Mouse (Mus musculus) left cerebral cortex, postnatal 10 days (tissue): ENCODE measurements at regions not wholly inside any gene's neighbourhood (a gene's known extent, or its start where the extent isn't known, plus 50 kb on each side); places are given as distances from the start of the nearest gene placed in this dataset.

Source experiments
- DNase-seq, 2 experiments: peaks; one replicate each; pipeline ENCODE4 v3.0.0; 2021 to 2022; ENCODE audit warnings: low spot score in 2 of 2, mixed read lengths in 1 of 2; ENCODE audit errors: extremely low spot score in 1 of 2
- intact Hi-C: fragments of 180-260 bp; cut with DNase I; formaldehyde crosslinking; loops from one replicate; pipeline ENCODE4 v1.15.1; 2025

DNA sequence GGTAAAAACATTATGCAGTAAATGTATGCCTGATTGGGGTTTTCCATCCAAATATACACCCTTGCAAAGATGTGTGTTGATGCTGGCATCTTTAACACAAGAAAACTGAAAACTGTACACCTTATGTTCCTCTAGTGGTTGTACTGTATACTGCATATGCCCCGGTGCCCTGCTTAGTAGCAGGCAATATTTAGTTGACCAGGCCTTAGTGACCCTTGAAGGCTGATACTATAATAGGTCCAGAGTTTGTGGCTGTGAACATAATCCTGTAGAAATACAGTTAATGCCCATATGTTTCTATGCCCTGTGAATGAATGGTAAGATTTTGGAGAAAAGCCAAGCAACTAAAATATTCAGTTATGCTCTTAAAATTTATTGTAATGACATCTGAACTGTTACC lies 690.7 kb downstream of the Pkhd1 start:
- DNase-seq: no peak
- intact Hi-C loops: no loop called here

DNA sequence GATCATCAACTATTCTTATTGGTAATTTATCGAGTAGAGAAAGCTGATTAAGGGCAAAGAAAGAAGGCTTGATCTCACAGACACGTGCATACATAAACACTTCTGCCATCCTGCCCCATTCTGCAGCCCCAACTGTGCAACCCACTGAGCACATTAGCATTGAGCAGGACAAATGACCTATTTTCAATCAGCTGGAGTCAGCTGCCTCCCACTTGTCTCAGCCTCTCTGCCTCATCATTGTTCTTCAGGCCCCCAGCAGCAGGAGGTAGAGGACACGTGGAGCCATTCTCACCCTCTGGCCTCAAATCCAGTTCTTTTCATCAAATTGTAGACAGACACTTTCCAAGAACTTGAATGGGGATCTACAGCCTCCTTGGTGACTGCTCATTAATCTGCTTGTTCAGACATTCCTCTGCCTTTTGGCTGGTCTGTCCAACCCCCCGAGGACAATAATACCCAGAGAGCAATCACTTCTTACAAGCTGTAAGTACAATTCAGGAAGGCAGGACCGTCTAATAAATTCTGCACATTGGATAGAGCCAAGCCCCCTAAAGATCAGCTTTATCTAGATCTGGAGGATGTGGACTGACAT lies 690.0 kb downstream of the Pkhd1 start:
- intact Hi-C loops: no loop called here
- DNase-seq: no peak

DNA sequence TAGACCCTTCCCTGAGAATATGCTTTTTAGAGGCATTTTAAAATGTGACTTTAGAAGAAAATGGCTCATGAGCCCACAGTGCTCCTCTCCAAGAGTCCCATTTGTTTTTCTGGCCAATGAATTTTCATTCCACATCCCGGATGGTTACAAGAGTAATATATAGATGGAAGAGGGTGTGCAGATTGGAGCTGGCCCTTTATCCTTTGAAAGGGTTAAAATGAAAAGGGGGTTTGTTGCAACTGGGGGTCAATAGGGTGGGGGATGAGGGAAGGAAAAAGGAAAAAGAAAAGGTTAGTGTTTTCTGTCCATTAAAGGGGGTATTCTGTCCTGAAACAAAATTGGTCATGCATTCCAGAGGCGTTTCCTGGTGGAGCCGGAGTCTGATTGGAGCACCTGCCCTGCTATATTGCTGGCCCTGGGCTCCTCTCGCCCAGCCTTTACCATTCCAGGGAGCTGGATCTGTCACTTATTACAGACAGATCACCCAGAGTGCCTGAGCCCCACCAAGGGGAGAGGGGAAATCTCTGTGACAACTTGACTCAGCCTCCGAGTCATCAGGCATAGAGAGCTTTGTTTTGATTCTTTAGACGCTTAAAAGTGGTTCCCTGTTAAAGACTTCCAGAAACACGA lies 666.7 kb downstream of the Pkhd1 start:
- DNase-seq: no peak
- intact Hi-C loops: no loop called here

DNA sequence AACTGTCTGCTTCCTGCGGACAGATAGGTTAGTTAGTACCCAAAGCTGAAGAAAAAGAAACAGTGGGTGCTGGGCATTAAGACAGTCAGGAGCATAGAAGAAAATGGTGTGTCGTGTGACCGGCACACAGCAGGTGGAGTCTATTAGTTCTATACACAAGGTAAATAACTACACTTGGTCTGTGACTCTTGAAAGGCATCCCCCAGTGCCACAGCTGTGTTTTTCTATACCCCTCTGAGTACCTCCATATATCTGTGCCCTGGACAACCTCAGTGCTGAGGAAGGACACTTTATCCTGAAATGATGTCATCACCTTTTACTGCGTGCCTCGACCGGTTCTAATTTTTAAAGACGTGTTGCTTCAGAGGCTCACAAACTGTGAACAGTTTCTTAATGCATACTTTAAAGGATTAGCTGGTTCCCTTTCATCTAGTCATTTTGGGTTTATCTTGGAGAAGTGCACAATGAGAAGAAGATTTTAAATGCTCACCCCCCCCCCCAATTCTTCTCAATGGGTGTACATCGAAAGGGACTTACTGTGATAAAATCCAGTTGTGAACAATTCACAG lies 666.1 kb downstream of the Pkhd1 start:
- intact Hi-C loops: no loop called here
- no peak for DNase-seq

DNA sequence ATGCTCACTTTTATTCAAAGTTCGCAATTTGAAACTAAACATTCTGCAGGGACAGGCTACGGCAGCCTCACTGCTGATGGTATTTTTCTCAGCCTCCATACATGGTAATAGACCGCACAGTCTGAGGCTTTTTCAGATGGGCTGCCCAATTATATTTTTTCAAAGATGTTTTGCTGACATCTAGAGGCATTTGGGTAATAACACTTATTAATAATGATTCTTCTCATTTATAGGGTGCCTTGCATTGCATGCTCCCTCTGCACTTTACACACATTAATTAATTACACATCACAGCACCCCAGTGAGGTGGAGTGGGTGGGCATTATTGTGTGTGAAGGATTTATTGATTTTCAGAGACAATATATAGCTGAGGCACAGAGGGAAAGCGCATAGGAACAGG lies 644.5 kb downstream of the Pkhd1 start:
- peak in 1 of 2 experiments; percentile 4 for DNase-seq

DNA sequence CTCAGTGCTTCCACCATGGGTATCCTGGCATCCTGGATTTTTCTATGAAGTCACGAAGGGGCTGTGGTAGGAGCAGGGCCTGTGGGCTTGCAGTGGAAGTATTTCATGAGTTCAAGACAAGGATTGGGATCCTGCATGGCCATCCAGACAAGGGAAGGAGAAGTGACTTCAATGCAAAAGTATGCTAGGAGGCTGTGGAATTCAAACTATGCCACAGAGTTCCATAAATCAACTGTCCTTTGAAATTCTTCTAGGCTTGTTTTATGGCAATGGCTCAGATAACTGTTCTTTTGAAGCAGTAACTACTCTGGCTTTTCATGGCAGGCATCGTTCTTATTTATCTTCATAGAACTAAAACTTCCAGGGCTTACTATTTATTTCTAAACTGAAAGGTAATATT lies 643.9 kb downstream of the Pkhd1 start:
- intact Hi-C loops: no loop called here

More for the DNA sequence above, 644.5 kb downstream of the Pkhd1 start:
- intact Hi-C loops: no loop called here

DNA sequence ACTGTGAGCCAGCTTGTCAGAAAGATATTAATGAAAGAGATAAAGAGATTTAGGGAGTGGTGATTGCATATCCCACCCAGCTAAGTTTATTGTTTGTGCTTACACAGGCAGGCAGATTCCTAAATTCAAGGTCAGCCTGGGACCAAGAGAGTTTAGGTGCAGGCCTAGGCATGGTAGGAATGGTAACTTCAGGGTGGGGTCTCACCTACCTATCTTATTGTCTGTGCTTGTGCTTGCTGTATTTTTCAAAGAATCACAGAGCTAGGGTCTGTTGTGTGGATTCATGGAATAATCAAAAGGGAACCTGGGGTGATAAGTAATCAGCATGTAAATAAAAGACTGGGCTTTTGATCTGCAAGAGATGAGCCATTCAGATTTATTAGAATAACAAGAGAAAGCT lies 642.4 kb downstream of the Pkhd1 start:
- intact Hi-C loops: no loop called here
- DNase-seq: no peak

More for the DNA sequence above, 643.9 kb downstream of the Pkhd1 start:
- no peak for DNase-seq

DNA sequence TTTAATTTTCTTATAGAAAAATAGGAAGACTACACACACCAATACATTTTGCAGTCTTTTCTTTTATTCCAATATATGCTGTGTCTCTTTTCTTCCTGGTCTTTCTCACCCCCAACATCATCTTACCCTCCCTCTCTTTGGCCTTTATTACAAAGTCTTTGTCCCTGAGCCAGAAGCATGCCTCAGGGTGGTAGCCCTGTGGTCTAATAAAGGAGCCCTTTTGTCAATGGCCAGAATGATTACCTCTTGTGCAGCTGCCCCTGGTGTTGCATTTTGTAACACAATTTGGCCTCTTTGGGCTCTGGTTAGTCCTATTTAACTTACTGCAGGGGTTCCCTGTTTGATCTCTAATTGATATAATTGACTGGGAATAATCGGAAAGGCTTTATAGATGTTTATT lies 636.7 kb downstream of the Pkhd1 start:
- intact Hi-C loops: no loop called here
- no peak for DNase-seq

DNA sequence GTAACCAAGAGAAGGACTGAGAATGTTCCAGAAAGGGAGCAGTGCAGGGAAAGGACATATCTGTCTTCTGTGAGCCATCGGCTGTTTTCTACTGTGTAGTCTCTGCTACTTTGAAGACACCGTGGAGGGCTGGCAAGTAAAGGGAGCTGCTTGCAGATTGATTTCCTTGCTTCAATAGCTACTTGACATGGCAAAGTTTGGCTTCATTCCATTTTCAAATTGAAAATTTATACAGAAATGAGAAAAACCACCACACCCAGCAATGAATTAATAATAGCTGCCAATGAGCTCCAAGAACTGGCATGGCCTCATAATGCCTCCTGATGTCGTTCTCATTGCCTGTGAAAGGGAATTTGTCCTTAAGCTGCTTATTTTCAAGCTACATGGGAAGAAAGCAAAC lies 635.1 kb downstream of the Pkhd1 start:
- DNase-seq: no peak
- intact Hi-C loops: no loop called here

DNA sequence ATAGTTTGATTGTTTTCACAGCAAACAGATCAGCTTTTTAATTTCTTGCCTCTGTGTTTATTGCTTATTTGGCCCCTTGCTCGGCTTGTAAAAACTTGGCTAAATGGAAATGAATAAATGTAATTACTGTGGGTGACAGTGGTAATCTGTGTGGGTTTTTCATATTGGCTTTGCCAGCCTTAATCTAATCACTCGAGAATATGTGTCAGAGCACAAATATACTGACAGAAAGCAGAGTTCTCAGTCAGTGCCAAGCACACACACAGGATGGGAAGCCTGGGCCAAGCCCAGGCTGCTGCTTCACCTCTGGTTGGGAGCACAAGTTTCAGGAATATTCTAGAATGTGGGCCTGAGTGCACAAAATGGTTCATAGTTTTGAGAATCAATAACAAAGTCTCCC lies 634.4 kb downstream of the Pkhd1 start:
- intact Hi-C loops: no loop called here
- no peak for DNase-seq

DNA sequence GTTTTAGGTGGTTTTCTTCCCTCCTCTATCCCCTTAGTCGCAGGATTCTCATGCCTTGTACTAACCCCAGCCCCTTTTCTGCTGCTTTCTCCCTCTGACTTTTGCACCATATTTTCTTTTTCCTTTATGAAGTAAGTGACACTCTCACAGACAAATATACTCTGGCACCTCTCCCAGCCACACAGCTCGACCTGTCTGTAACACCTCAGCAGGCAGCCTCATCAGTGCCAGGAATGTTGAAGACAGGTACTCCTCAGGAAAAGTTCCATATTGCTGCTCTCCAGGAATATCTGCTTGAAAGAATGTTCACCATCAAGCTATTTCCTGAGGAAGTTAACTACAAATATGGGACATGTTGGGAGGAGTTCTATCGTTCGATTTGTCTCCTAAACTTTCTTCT lies 627.9 kb downstream of the Pkhd1 start:
- no peak for DNase-seq
- intact Hi-C loops: no loop called here
